Mouse (Mus musculus): Measurements from ENCODE around the gene Rpl15. TPM values are rescaled to one million over a fixed set of nuclear protein-coding genes. Genes with fewer than 3 reads are reported as not detected.
"Not testable (repeated sequence)": the region's sequence is repeated elsewhere in the genome, so short reads cannot be mapped to it uniquely, and the experiment has no call there.

The Rpl15 gene
- polyA plus RNA-seq, 1 experiment from 2014 or later: 396 TPM

GRCm38 (mm10) chr14:18240132-18240531 lies 31.1 kb downstream of the Rpl15 start:
- Histone ChIP-seq H3K27ac (no peak overlapping the region), H3K27me3 (replicated peaks) (no peaks in the 10 kb centered on the region), H3K36me3 (no peaks in the 10 kb centered on the region), H3K9ac (no peak overlapping the region), H3K9me3 (replicated peaks) (no peaks in the 10 kb centered on the region), H3K4me3 (no peak overlapping the region), H3K4me2 (no peak overlapping the region), H3K4me1 (peaks cover 26% of the 10 kb centered on the region)
- WGBS (ENCODE audit: insufficient replicate concordance): 55% methylated on average over 7 of the region's 7 CpGs
- ATAC-seq: no peak

DNA sequence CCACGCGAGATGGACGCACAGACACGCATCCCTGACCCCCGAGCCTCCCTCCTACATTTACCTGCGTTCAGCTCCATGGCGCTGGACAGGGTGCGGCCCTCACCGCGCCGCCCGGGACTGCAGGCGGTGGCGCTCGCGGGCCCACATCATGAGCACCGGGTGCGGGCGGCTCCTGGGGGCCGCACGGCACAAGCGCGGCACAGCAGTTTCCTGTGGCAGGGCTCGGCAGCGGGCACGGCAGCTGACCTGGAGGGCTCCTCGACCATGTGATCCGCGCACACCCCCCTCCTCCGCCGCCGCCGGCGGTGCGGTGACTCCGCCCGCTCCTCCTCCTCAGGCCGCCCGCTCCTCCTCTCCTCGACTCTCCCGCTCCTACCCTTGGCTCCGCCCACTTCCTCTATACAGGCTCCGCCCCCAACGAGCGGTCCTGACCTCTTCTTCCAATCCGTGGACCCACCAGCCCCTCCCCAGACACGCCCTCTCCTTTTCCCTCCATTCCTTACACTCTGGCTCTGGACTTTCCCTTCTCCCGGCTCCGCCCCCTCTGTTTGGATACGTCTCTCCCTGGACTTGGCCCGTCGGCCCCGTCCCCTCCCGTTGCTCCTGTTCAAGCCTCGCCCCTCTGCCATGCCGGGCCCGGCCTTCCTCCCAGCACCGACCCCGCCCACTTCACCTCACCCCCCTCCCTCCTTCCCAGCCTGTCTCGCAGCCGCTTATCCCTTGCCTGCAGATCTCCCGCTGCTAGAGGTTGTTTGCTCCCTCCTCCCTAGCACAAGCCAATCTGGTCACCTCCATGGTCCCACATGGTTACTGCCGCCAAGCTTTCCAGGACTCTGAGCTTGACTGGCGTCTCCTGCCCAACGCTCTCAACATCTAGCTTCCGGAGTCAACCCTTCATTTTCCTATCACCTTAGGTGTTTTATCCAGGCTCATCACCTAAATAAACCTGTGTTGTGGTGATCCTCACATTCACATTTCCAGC lies 32.1 kb downstream of the Rpl15 start, which contains the start of gene Nr1d2:
Nr1d2 (minus strand) TSS at position 378 of the 982 bp plus-strand sequence.
- H3K27me3 ChIP-seq (replicated peaks): no peaks in the 10 kb centered on the region
- no peaks in the 10 kb centered on the region for H3K36me3 ChIP-seq
- H3K4me3 ChIP-seq: peak within 1 kb of the TSS; percentile 75
- H3K27ac ChIP-seq: peak within 1 kb of the TSS; percentile 72
- H3K9me3 ChIP-seq (replicated peaks): no peaks in the 10 kb centered on the region
- peak within 1 kb of the TSS; percentile 72 for H3K9ac ChIP-seq
- WGBS (ENCODE audit: insufficient replicate concordance): under 1% methylated on average over 62 of the region's 66 CpGs
- H3K4me2 ChIP-seq: peak within 1 kb of the TSS; percentile 99
- peak; percentile 84 for ATAC-seq
- H3K4me1 ChIP-seq: peaks cover 33% of the 10 kb centered on the region

DNA sequence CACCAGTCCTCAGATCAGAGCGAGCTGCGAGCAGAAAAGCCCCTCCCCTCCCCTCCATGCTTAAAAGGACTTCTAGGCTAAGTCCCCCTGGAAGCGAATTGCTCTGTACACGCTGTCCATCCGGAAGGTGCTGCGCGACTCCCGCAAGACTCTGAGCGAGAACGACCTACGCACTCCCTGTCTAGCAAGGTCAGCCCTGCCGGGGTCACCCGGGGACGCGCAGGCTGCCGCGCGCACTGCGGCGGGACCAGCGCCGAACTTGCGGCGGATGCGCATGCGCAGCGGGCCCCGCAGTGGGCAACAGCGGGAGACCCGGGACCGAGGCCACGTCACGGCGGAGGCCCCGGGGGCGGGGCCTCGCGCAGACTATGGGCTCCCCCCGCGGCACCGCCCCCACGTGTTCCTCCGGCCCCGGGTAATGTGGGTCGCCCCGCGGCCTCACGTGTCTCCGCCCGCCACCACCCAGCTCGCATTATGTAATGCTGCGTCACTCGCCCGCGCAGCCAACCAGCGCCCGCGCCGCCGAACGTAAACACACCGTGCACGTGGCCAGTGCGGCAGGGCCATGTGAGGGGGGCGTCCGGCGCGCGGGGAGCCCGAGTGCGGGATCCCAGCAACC lies 33.0 kb downstream of the Rpl15 start:
- WGBS (ENCODE audit: insufficient replicate concordance): under 1% methylated on average over 71 of the region's 71 CpGs
- Histone ChIP-seq H3K27me3 (replicated peaks) (no peaks in the 10 kb centered on the region), H3K36me3 (no peaks in the 10 kb centered on the region), H3K9ac (peak overlapping the region; percentile 72), H3K27ac (peak overlapping the region; percentile 72), H3K4me2 (peak overlapping the region; percentile 99), H3K4me1 (peaks cover 33% of the 10 kb centered on the region), H3K9me3 (replicated peaks) (no peaks in the 10 kb centered on the region), H3K4me3 (peak overlapping the region; percentile 75)
- peak; percentile 88 for ATAC-seq

GRCm38 (mm10) chr14:18237381-18237780 lies 33.8 kb downstream of the Rpl15 start:
- H3K9ac ChIP-seq: no peak overlapping the region; the same call in 1 of the 2 replicates
- 69% methylated on average over 4 of the region's 4 CpGs for WGBS (ENCODE audit: insufficient replicate concordance)
- peaks cover 33% of the 10 kb centered on the region for H3K4me1 ChIP-seq
- no peaks in the 10 kb centered on the region for H3K27me3 ChIP-seq (replicated peaks)
- no peaks in the 10 kb centered on the region for H3K36me3 ChIP-seq
- no peak overlapping the region for H3K27ac ChIP-seq
- H3K4me2 ChIP-seq: peak overlapping the region; percentile 99
- no peaks in the 10 kb centered on the region for H3K9me3 ChIP-seq (replicated peaks)
- H3K4me3 ChIP-seq: no peak overlapping the region
- no peak for ATAC-seq

DNA sequence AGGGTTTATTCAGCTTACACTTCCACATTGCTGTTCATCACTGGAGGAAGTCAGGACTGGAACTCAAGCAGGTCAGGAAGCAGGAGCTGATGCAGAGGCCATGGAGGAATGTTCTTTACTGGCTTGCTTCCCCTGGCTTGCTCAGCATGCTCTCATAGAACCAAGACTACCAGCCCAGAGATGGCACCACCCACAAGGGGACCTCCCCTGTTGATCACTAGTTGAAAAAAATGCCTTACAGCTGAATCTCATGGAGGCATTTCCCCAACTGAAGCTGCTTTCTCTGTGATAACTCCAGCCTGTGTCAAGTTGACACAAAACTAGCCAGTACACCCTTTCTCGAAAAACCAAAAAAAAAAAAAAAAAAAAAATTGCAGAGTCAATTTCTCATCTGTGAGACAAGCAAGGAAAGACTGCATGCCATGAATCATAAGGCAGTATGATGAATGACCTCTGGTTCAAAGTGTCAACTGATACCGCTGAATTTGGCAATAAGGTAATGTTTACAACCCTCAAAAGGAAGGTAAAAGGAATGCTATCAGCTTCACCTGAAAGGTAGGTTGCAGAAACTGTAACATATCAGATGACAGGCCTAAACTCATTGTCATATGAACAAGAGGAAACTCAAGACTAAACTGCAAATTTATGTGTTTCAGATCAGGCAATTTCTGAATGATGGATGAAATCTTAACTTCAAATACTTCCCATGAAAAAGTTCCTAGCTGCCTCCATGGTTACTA lies 34.5 kb downstream of the Rpl15 start:
- H3K27me3 ChIP-seq (replicated peaks); H3K9me3 ChIP-seq (replicated peaks); H3K4me3 ChIP-seq; H3K27ac ChIP-seq; H3K9ac ChIP-seq; H3K4me2 ChIP-seq; ATAC-seq; H3K36me3 ChIP-seq: not testable (repeated sequence)
- peaks cover 33% of the 10 kb centered on the region for H3K4me1 ChIP-seq
- WGBS (ENCODE audit: insufficient replicate concordance): 68% methylated on average over 2 of the region's 2 CpGs

DNA sequence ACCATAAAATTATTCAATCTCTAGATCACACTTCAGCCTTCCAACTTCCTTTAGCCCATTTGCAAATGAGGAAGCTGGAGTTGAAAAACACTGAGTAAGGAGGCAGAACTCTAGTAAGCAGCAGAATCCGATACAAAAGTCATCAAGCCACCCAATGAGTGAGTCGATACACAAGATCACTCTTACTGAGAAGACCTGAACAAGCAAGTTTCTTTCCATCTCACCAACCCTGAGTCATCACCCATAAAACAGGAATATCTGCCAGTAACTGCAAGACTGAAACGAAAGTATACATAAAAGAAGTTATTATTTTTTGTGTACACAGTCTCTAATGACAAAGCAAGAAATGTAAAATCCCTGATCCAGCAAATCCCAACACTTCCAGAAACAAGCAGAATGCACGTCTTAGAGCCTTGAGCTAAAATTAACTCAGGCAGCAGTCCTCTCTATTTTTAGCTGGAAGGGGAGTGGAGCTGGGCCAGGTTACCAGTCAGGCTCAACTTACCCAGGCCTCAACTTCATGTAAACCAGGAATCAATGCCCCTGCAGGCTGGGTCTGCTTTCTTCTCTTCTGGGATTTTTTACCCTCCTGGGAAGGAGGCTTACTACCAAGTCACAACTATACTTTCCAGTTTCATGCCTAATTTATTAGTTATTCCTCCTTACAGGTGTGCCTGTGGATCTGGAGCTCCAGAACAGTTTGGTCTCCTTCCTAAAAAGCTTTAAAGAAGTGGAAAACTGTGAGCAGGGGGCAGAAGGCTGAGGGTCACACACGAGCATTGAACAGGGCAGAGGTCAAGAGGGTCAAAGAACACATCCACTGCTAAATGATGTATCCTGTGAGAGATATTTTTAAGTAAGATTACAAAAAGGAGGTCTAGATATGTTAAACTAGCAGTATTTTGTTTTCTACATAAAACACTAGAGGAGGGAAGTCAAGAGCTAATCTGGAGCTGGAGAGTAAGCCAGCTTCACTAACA lies 36.9 kb downstream of the Rpl15 start:
- Histone ChIP-seq H3K36me3 (no peaks in the 10 kb centered on the region), H3K4me2 (no peak overlapping the region), H3K9me3 (replicated peaks) (no peaks in the 10 kb centered on the region), H3K27ac (no peak overlapping the region), H3K9ac (no peak overlapping the region), H3K4me3 (no peak overlapping the region), H3K27me3 (replicated peaks) (no peaks in the 10 kb centered on the region), H3K4me1 (peaks cover 25% of the 10 kb centered on the region)
- no peak for ATAC-seq
- WGBS (ENCODE audit: insufficient replicate concordance): 43% methylated on average over 5 of the region's 5 CpGs

DNA sequence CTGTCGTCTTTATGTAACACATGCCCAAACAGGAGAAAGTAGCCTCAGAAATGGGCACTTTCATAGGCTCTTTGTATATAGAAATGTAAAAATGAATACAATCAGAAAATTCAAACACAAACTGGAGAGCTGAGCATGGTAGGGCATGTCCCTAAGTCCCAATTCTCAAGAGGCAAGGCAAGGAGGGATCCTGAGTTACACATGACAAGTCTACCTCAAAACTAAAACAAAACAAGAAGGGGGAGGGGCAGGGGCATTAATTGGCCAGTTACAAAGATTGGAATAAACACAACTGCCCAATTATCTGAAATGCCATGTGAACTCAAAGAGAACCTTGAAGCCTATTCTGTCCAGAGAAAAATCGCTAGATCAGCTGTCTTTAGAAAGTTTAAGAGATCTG lies 38.1 kb downstream of the Rpl15 start:
- 65% methylated on average over 2 of the region's 2 CpGs for WGBS (ENCODE audit: insufficient replicate concordance)
- Histone ChIP-seq H3K4me3 (no peak overlapping the region), H3K36me3 (no peaks in the 10 kb centered on the region), H3K27me3 (replicated peaks) (no peaks in the 10 kb centered on the region), H3K9me3 (replicated peaks) (no peaks in the 10 kb centered on the region), H3K4me1 (peaks cover 15% of the 10 kb centered on the region; the same call in 1 of the 2 replicates), H3K9ac (no peak overlapping the region), H3K4me2 (no peak overlapping the region), H3K27ac (no peak overlapping the region)
- no peak for ATAC-seq

- ATAC-seq; H3K27me3 ChIP-seq (replicated peaks); H3K4me2 ChIP-seq; H3K4me1 ChIP-seq; H3K36me3 ChIP-seq; H3K4me3 ChIP-seq; H3K9ac ChIP-seq; H3K9me3 ChIP-seq (replicated peaks); H3K27ac ChIP-seq: not testable (repeated sequence)
- WGBS (ENCODE audit: insufficient replicate concordance): 78% methylated on average over 8 of the region's 8 CpGs
These were observed 39.3 kb downstream of the Rpl15 start for GRCm38 (mm10) chr14:18231866-18232265.

- not testable (repeated sequence) for H3K9ac ChIP-seq; ATAC-seq; H3K9me3 ChIP-seq (replicated peaks); H3K27ac ChIP-seq; H3K4me2 ChIP-seq; H3K4me1 ChIP-seq; H3K36me3 ChIP-seq; H3K27me3 ChIP-seq (replicated peaks); H3K4me3 ChIP-seq
- WGBS (ENCODE audit: insufficient replicate concordance): 81% methylated on average over 10 of the region's 10 CpGs
These were observed 41.4 kb downstream of the Rpl15 start for GRCm38 (mm10) chr14:18229751-18230150.

GRCm38 (mm10) chr14:18226181-18226580 lies 45.0 kb downstream of the Rpl15 start:
- H3K36me3 ChIP-seq; H3K27me3 ChIP-seq (replicated peaks); H3K4me2 ChIP-seq; H3K4me1 ChIP-seq; H3K9me3 ChIP-seq (replicated peaks); H3K9ac ChIP-seq; H3K27ac ChIP-seq; H3K4me3 ChIP-seq; ATAC-seq: not testable (repeated sequence)
- 80% methylated on average over 11 of the region's 11 CpGs for WGBS (ENCODE audit: insufficient replicate concordance)

GRCm38 (mm10) chr14:18225431-18225830 lies 45.8 kb downstream of the Rpl15 start:
- H3K4me1 ChIP-seq; ATAC-seq; H3K27me3 ChIP-seq (replicated peaks); H3K4me2 ChIP-seq; H3K9ac ChIP-seq; H3K9me3 ChIP-seq (replicated peaks); H3K36me3 ChIP-seq; H3K27ac ChIP-seq; H3K4me3 ChIP-seq: not testable (repeated sequence)
- WGBS (ENCODE audit: insufficient replicate concordance): 81% methylated on average over 11 of the region's 11 CpGs
